Mouse (Mus musculus) myocyte (in vitro differentiated cells): Measurements from ENCODE around the gene Arid3c.

Experiments
- E2F4 ChIP-seq: IDR thresholded peaks from one replicate; pipeline ENCODE4 v1.6.1; 2011; ENCODE audit warnings: mild to moderate bottlenecking, control low read depth, moderate library complexity; ENCODE audit not compliant: insufficient read depth
- MAX ChIP-seq: IDR thresholded peaks from one replicate; pipeline ENCODE4 v1.6.1; 2011; ENCODE audit warnings: low read depth, mild to moderate bottlenecking, control low read depth
- POLR2A ChIP-seq: IDR thresholded peaks from one replicate; pipeline ENCODE4 v1.6.1; 2011; ENCODE audit warnings: low read depth, mild to moderate bottlenecking, control low read depth, moderate library complexity; ENCODE audit not compliant: insufficient read length
- POLR2AphosphoS2 ChIP-seq: IDR thresholded peaks from one replicate; pipeline ENCODE4 v1.6.1; 2011; ENCODE audit warnings: low read depth, control low read depth; ENCODE audit not compliant: insufficient read length
- REST ChIP-seq: IDR thresholded peaks from one replicate; pipeline ENCODE4 v1.6.1; 2011; ENCODE audit warnings: mild to moderate bottlenecking, control low read depth, moderate library complexity; ENCODE audit not compliant: insufficient read depth, insufficient read length
- USF1 ChIP-seq: IDR thresholded peaks from one replicate; pipeline ENCODE4 v1.6.1; 2011; ENCODE audit warnings: low read depth, mild to moderate bottlenecking, control low read depth, moderate library complexity

- TF ChIP-seq POLR2A (no peak), POLR2AphosphoS2 (no peak), MAX (no peak), E2F4 (no peak), REST (no peak), USF1 (no peak)
These were observed 18.3 kb downstream of the Arid3c start for GRCm38 (mm10) chr4:41712421-41713196.
